ENCODE assay signal across 7 mouse cellular contexts in genomic region chr12:54191608-54192304, GRCm38 (mm10). TPM values are rescaled to one million over a fixed set of nuclear protein-coding genes. Genes with fewer than 3 reads are reported as not detected.
DNase-seq lines count a peak whose midpoint lies in the region; ATAC-seq and TF ChIP-seq lines count a peak whose summit lies in the region.

No protein-coding gene starts in this region.

- no peaks in the 10 kb centered on the region for H3K36me3 ChIP-seq in embryonic facial prominence, embryonic 10.5 days (replicated peaks)
- H3K36me3 ChIP-seq in intestine, postnatal 0 days (ENCODE audit: control insufficient read depth, insufficient read depth), result no peaks in the 10 kb centered on the region
- H3K36me3 ChIP-seq in midbrain, embryonic 10.5 days, result no peaks in the 10 kb centered on the region

- peak; percentile 81 for ATAC-seq in intestine, postnatal 0 days

- intact Hi-C loops in left cerebral cortex, postnatal 4 days (cut with DNase I), result no loop called here

- H3K4me2 ChIP-seq in intestine, postnatal 0 days (replicated peaks; ENCODE audit: low read depth), result peak overlapping the region; percentile 66

- peak overlapping the region; percentile 48 for H3K4me3 ChIP-seq in embryonic facial prominence, embryonic 10.5 days
- peak overlapping the region; percentile 29 for H3K4me3 ChIP-seq in intestine, postnatal 0 days (ENCODE audit: low read depth, low read length)
- H3K4me3 ChIP-seq in midbrain, embryonic 10.5 days, result peak overlapping the region; percentile 44

- peak overlapping the region; percentile 41 for H3K9ac ChIP-seq in intestine, postnatal 0 days (ENCODE audit: low read depth, low read length)

- WGBS in embryonic facial prominence, embryonic 10.5 days, result 3% methylated on average over 19 of the region's 19 CpGs
- 1% methylated on average over 19 of the region's 19 CpGs for WGBS in intestine, postnatal 0 days
- WGBS in midbrain, embryonic 10.5 days, result 6% methylated on average over 19 of the region's 19 CpGs

- 0 out of 2 replicates have a peak, but pooled peaks cover 3% of the 10 kb centered on the region for H3K27me3 ChIP-seq in embryonic facial prominence, embryonic 10.5 days (replicated peaks; ENCODE audit: low read depth, poor library complexity, severe bottlenecking)
- no peaks in the 10 kb centered on the region for H3K27me3 ChIP-seq in intestine, postnatal 0 days (replicated peaks; ENCODE audit: control insufficient read depth, insufficient read depth, low read length)
- H3K27me3 ChIP-seq in midbrain, embryonic 10.5 days (ENCODE audit: low read depth, poor library complexity, severe bottlenecking), result peaks cover 19% of the 10 kb centered on the region

- peaks cover 65% of the 10 kb centered on the region for H3K4me1 ChIP-seq in embryonic facial prominence, embryonic 10.5 days
- H3K4me1 ChIP-seq in intestine, postnatal 0 days (replicated peaks; ENCODE audit: control insufficient read depth, insufficient read depth, low read length), result peaks cover 9% of the 10 kb centered on the region
- peaks cover 60% of the 10 kb centered on the region for H3K4me1 ChIP-seq in midbrain, embryonic 10.5 days

- DNase-seq in adrenal gland, postnatal 14 days, result peak; percentile 93
- DNase-seq in embryonic facial prominence, embryonic 10.5 days (ENCODE audit: low spot score), result peak; percentile 93
- peak; percentile 99 for DNase-seq in heart, adult 11 months
- peak; percentile 98 for DNase-seq in left cerebral cortex, postnatal 4 days
- DNase-seq in midbrain, embryonic 10.5 days (ENCODE audit: low spot score), result peak; percentile 88
- DNase-seq in right cerebral cortex, postnatal 4 days, result peak; percentile 85

- 0 out of 2 replicates have a peak, but pooled peaks have one; percentile 5 for TF ChIP-seq CTCF in intestine, postnatal 0 days (IDR thresholded peaks at IDR 0.05; ENCODE audit: low read depth)

- H3K9me3 ChIP-seq in embryonic facial prominence, embryonic 10.5 days, result 0 out of 2 replicates have a peak, but pooled peaks cover 3% of the 10 kb centered on the region
- H3K9me3 ChIP-seq in intestine, postnatal 0 days (ENCODE audit: control insufficient read depth), result no peaks in the 10 kb centered on the region
- H3K9me3 ChIP-seq in midbrain, embryonic 10.5 days (replicated peaks), result no peaks in the 10 kb centered on the region

- peak overlapping the region; percentile 84 for H3K27ac ChIP-seq in embryonic facial prominence, embryonic 10.5 days (replicated peaks)
- peak overlapping the region; percentile 80 for H3K27ac ChIP-seq in intestine, postnatal 0 days (ENCODE audit: low read depth, low read length)
- H3K27ac ChIP-seq in midbrain, embryonic 10.5 days (replicated peaks), result peak overlapping the region; percentile 82

RNA-seq across cellular contexts. Expression of gene Egln3, which starts 11.9 kb away (rescaled TPM):
- total RNA-seq in adrenal gland, postnatal 14 days (2021), result 3.0 and 6.6 TPM in 2 replicates
- 4.7 and 5.5 TPM in 2 replicates for polyA plus RNA-seq in embryonic facial prominence, embryonic 10.5 days (2016; fragmentation: Nextera tagmentation; extraction: Ambion mirVana)
- polyA plus RNA-seq in intestine, postnatal 0 days (2015; fragmentation: Nextera tagmentation; extraction: Ambion mirVana), result 39.2 and 41.9 TPM in 2 replicates
- 10 to 100 TPM; 18.3 to 19.0 TPM for total RNA-seq in left cerebral cortex, postnatal 4 days (2021)
- polyA plus RNA-seq in midbrain, embryonic 10.5 days (2016; fragmentation: Nextera tagmentation; extraction: Ambion mirVana), result 2.7 and 3.5 TPM in 2 replicates

Comparison
In these comparisons a context has a peak if more than half of its experiments do, and no peak if none do; other contexts are left out.
1. Peak in every context shown above with its lines: DNase-seq, ATAC-seq, H3K4me3 ChIP-seq and H3K27ac ChIP-seq.